ENCODE assay signal across 18 mouse cellular contexts in genomic region chr13:112315442-112315841, GRCm38 (mm10). TPM values are rescaled to one million over a fixed set of nuclear protein-coding genes. Genes with fewer than 3 reads are reported as not detected.
DNase-seq lines count a peak whose midpoint lies in the region; ATAC-seq lines count a peak whose summit lies in the region.
"Had no signal": no experiment of that assay in that cellular context is flagged by ENCODE, and none has a peak within 500 bp of the region (broad histone marks: within the 10 kb centered on the region; RNA-seq: fewer than 3 reads in every experiment).

No protein-coding gene starts in this region.

- no peaks in the 10 kb centered on the region for H3K36me3 ChIP-seq in hindbrain, embryonic 11.5 days (ENCODE audit: control insufficient read depth, insufficient read depth, low read length)
- H3K36me3 ChIP-seq in hindbrain, embryonic 10.5 days: no peaks in the 10 kb centered on the region
- no peaks in the 10 kb centered on the region for H3K36me3 ChIP-seq in forebrain, embryonic 14.5 days (ENCODE audit: control insufficient read depth, insufficient read depth, low read length)
- peaks cover 7% of the 10 kb centered on the region for H3K36me3 ChIP-seq in midbrain, embryonic 16.5 days (ENCODE audit: control insufficient read depth, insufficient read depth, low read length)
- H3K36me3 ChIP-seq: heart, embryonic 13.5 days; stomach, embryonic 15.5 days had no signal

- H3K9me3 ChIP-seq in hindbrain, embryonic 11.5 days (ENCODE audit: control insufficient read depth, low read length): no peaks in the 10 kb centered on the region
- no peaks in the 10 kb centered on the region for H3K9me3 ChIP-seq in hindbrain, embryonic 10.5 days
- H3K9me3 ChIP-seq in forebrain, embryonic 14.5 days (replicated peaks; ENCODE audit: control insufficient read depth, low read length): no peaks in the 10 kb centered on the region
- H3K9me3 ChIP-seq in midbrain, embryonic 16.5 days (replicated peaks; ENCODE audit: control insufficient read depth, low read length, poor library complexity, severe bottlenecking): 0 out of 2 replicates have a peak, but pooled peaks cover 2% of the 10 kb centered on the region
- H3K9me3 ChIP-seq: neural tube, embryonic 13.5 days; stomach, embryonic 15.5 days had no signal

- no peak overlapping the region for H3K4me3 ChIP-seq in hindbrain, embryonic 11.5 days (ENCODE audit: low read depth, low read length)
- no peak overlapping the region for H3K4me3 ChIP-seq in hindbrain, embryonic 10.5 days
- H3K4me3 ChIP-seq in forebrain, embryonic 14.5 days (ENCODE audit: low read depth, low read length): no peak overlapping the region
- no peak overlapping the region for H3K4me3 ChIP-seq in midbrain, embryonic 16.5 days (ENCODE audit: low read depth, low read length)
- H3K4me3 ChIP-seq: erythroblast, embryonic 14.5 days; heart, embryonic 13.5 days; neural tube, embryonic 13.5 days; stomach, embryonic 15.5 days had no signal

- no peaks in the 10 kb centered on the region for H3K4me1 ChIP-seq in hindbrain, embryonic 11.5 days (replicated peaks; ENCODE audit: control insufficient read depth, insufficient read depth, low read length)
- H3K4me1 ChIP-seq in hindbrain, embryonic 10.5 days (replicated peaks): peaks cover 9% of the 10 kb centered on the region
- no peaks in the 10 kb centered on the region for H3K4me1 ChIP-seq in forebrain, embryonic 14.5 days (ENCODE audit: control insufficient read depth, insufficient read depth, low read length)
- 0 out of 2 replicates have a peak, but pooled peaks cover 3% of the 10 kb centered on the region for H3K4me1 ChIP-seq in midbrain, embryonic 16.5 days (ENCODE audit: control insufficient read depth, insufficient read depth, low read length)
- H3K4me1 ChIP-seq: neural tube, embryonic 13.5 days; stomach, embryonic 15.5 days had no signal

- peak; percentile 5 for DNase-seq in hindbrain, embryonic 11.5 days (ENCODE audit: low spot score)
- no peak for DNase-seq in hindbrain, embryonic 10.5 days (ENCODE audit: low spot score)
- DNase-seq in ZHBTc4 (ENCODE audit: low read depth, low spot score): peak; percentile 64
- peak; percentile 28 for DNase-seq in forebrain, embryonic 14.5 days (ENCODE audit: low spot score)
- DNase-seq in layer of hippocampus, postnatal 25 days (ENCODE audit: extremely low spot score in 1 of 2, low spot score in 1 of 2): no peak
- no peak for DNase-seq in adrenal gland, postnatal 4 days (ENCODE audit: low spot score in 2 of 2)
- DNase-seq: adrenal gland, postnatal 10 days; gastrocnemius, postnatal 10 days; kidney, postnatal 36 days; right cerebral cortex, postnatal 25 days; thymus, postnatal 4 days had no signal

- no peak overlapping the region for H3K4me2 ChIP-seq in hindbrain, embryonic 11.5 days (replicated peaks; ENCODE audit: low read depth, low read length)
- no peak overlapping the region for H3K4me2 ChIP-seq in forebrain, embryonic 14.5 days (ENCODE audit: low read length)
- no peak overlapping the region for H3K4me2 ChIP-seq in midbrain, embryonic 16.5 days (ENCODE audit: low read length)
- H3K4me2 ChIP-seq: heart, embryonic 13.5 days; neural tube, embryonic 13.5 days; stomach, embryonic 15.5 days had no signal

- H3K27me3 ChIP-seq in hindbrain, embryonic 11.5 days (ENCODE audit: control insufficient read depth, insufficient read depth, low read length): no peaks in the 10 kb centered on the region
- H3K27me3 ChIP-seq in hindbrain, embryonic 10.5 days (ENCODE audit: insufficient read depth, poor library complexity, severe bottlenecking): peaks cover 6% of the 10 kb centered on the region; the same call in 1 of the 2 replicates
- no peaks in the 10 kb centered on the region for H3K27me3 ChIP-seq in forebrain, embryonic 14.5 days (replicated peaks; ENCODE audit: control insufficient read depth, insufficient read depth, low read length)
- H3K27me3 ChIP-seq in midbrain, embryonic 16.5 days (ENCODE audit: control insufficient read depth, insufficient read depth, low read depth, low read length): no peaks in the 10 kb centered on the region
- H3K27me3 ChIP-seq: heart, embryonic 13.5 days; neural tube, embryonic 13.5 days; stomach, embryonic 15.5 days had no signal

- no peak overlapping the region for H3K27ac ChIP-seq in hindbrain, embryonic 11.5 days (ENCODE audit: low read depth, low read length)
- H3K27ac ChIP-seq in hindbrain, embryonic 10.5 days: no peak overlapping the region
- H3K27ac ChIP-seq in forebrain, embryonic 14.5 days (ENCODE audit: low read depth, low read length): no peak overlapping the region
- H3K27ac ChIP-seq in midbrain, embryonic 16.5 days (ENCODE audit: low read length): no peak overlapping the region
- H3K27ac ChIP-seq: heart, embryonic 13.5 days; macrophage; neural tube, embryonic 13.5 days; stomach, embryonic 15.5 days had no signal

- ATAC-seq in hindbrain, embryonic 11.5 days (ENCODE audit: low FRiP score): peak; percentile 22; the same call in 1 of the 2 replicates
- ATAC-seq in forebrain, embryonic 14.5 days: peak; percentile 50; the same call in 1 of the 2 replicates
- peak; percentile 28; the same call in 1 of the 2 replicates for ATAC-seq in midbrain, embryonic 16.5 days
- ATAC-seq: CD4-positive, CD25-positive, alpha-beta regulatory T cell, adult 4 months had no signal

- WGBS in hindbrain, embryonic 11.5 days: 26% methylated on average over 3 of the region's 3 CpGs
- WGBS in hindbrain, embryonic 10.5 days: 11% methylated on average over 3 of the region's 3 CpGs
- WGBS in forebrain, embryonic 14.5 days: 11% methylated on average over 3 of the region's 3 CpGs
- 13% methylated on average over 3 of the region's 3 CpGs for WGBS in midbrain, embryonic 16.5 days

- no peak overlapping the region for H3K9ac ChIP-seq in hindbrain, embryonic 11.5 days (ENCODE audit: low read depth, low read length)
- H3K9ac ChIP-seq in forebrain, embryonic 14.5 days (ENCODE audit: low read length): no peak overlapping the region
- H3K9ac ChIP-seq in midbrain, embryonic 16.5 days (ENCODE audit: low read depth, low read length): no peak overlapping the region
- H3K9ac ChIP-seq: heart, embryonic 13.5 days; neural tube, embryonic 13.5 days; stomach, embryonic 15.5 days had no signal

RNA-seq across cellular contexts. Expression of gene Ankrd55, which starts 27.2 kb away (rescaled TPM):
- polyA plus RNA-seq in hindbrain, embryonic 11.5 days (2014; fragmentation: Nextera tagmentation; extraction: Ambion mirVana): 1.7 TPM in 2 replicates
- polyA plus RNA-seq in hindbrain, embryonic 10.5 days (2016; fragmentation: Nextera tagmentation; extraction: Ambion mirVana): 0.68 and 1.9 TPM in 2 replicates
- 2.6 and 3.6 TPM in 2 replicates for polyA plus RNA-seq in forebrain, embryonic 14.5 days (2014; fragmentation: Nextera tagmentation; extraction: Ambion mirVana)
- polyA plus RNA-seq in midbrain, embryonic 16.5 days (2015; fragmentation: Nextera tagmentation; extraction: Ambion mirVana): 10.4 and 11.0 TPM in 2 replicates
- total RNA-seq in layer of hippocampus, postnatal 25 days (2021): 1 to 10 TPM; 3.5 to 4.3 TPM
- 1 to 10 TPM; 3.6 to 4.3 TPM for total RNA-seq in adrenal gland, postnatal 4 days (2021)
- total RNA-seq: gastrocnemius, postnatal 10 days had no signal
- polyA plus RNA-seq: erythroblast, embryonic 14.5 days had no signal

Comparison
In these comparisons a context has a peak if more than half of its experiments do, and no peak if none do; other contexts are left out.
1. DNase-seq: peak in hindbrain, embryonic 11.5 days (single experiment), ZHBTc4 (single experiment) and forebrain, embryonic 14.5 days (single experiment); none in hindbrain, embryonic 10.5 days (single experiment), layer of hippocampus, postnatal 25 days (0 of 2) and adrenal gland, postnatal 4 days (0 of 2).
2. Peak in every context shown above with its lines, with median percentiles within 50 percentile points of each other: ATAC-seq.